Mouse (Mus musculus) kidney, embryonic 15.5 days (tissue): Measurements from ENCODE around the gene Mmp11. TPM values are rescaled to one million over a fixed set of nuclear protein-coding genes. Genes with fewer than 3 reads are reported as not detected.

Experiments used
- polyA plus RNA-seq: library from polyadenylated mRNA; unstranded; fragments of >200 nt; fragmentation: Nextera tagmentation; extraction: Ambion mirVana; gene quantifications from 2 replicates; pipeline ENCODE4 v1.2.1, GENCODE M21; 2015

Gene Mmp11
- polyA plus RNA-seq, 1 experiment from 2014 or later, result 57.3 TPM

Other genes starting within 250 kb of the Mmp11 start
- gene Cabin1, start 172.2 kb downstream of the Mmp11 start, polyA plus RNA-seq, result 35.1 and 37.8 TPM in 2 replicates
- gene Ddt, start 163.1 kb downstream of the Mmp11 start, polyA plus RNA-seq, result 81.8 and 84.2 TPM in 2 replicates
- gene Gm20441, start 155.5 kb downstream of the Mmp11 start, polyA plus RNA-seq, result 0.40 TPM in 1 of 2 replicates, not detected in the other
- gene Gstt3, start 155.1 kb downstream of the Mmp11 start, polyA plus RNA-seq, result 42.2 and 43.8 TPM in 2 replicates
- 12.6 and 15.8 TPM in 2 replicates for gene Gstt1, start 137.9 kb downstream of the Mmp11 start, polyA plus RNA-seq
- not detected in 2 replicates for gene Gstt4, start 114.0 kb downstream of the Mmp11 start, polyA plus RNA-seq
- gene Gstt2, start 99.1 kb downstream of the Mmp11 start, polyA plus RNA-seq, result 38.2 and 39.6 TPM in 2 replicates
- 2,032 and 2,056 TPM in 2 replicates for gene Mif, start 76.3 kb downstream of the Mmp11 start, polyA plus RNA-seq
- 3.3 and 5.0 TPM in 2 replicates for gene Derl3, start 43.1 kb downstream of the Mmp11 start, polyA plus RNA-seq
- 219 and 239 TPM in 2 replicates for gene Smarcb1, start 14.9 kb downstream of the Mmp11 start, polyA plus RNA-seq
- 140 and 148 TPM in 2 replicates for gene Chchd10, start 3.4 kb downstream of the Mmp11 start, polyA plus RNA-seq
- 0.30 and 1.0 TPM in 2 replicates for gene Gm867, start 4.2 kb upstream of the Mmp11 start, polyA plus RNA-seq
- gene Vpreb3, start 6.6 kb upstream of the Mmp11 start, polyA plus RNA-seq, result 0.57 and 1.2 TPM in 2 replicates
- 0.05 TPM in 1 of 2 replicates, not detected in the other for gene Gm5134, start 18.0 kb upstream of the Mmp11 start, polyA plus RNA-seq
- gene Zfp280b, start 96.2 kb upstream of the Mmp11 start, polyA plus RNA-seq, result 24.6 and 24.9 TPM in 2 replicates
- gene Slc5a4b, start 174.5 kb upstream of the Mmp11 start, polyA plus RNA-seq, result 0.12 and 0.18 TPM in 2 replicates
- not detected in 2 replicates for gene Slc5a4a, start 211.0 kb upstream of the Mmp11 start, polyA plus RNA-seq